Mouse (Mus musculus) gastrocnemius, postnatal 10 days (tissue): ENCODE data around the gene Zscan5b. TPM values are rescaled to one million over a fixed set of nuclear protein-coding genes. Genes with fewer than 3 reads are reported as not detected.

Experiments
- total RNA-seq, 2 experiments: library from RNA; stranded (reverse); gene quantifications; 2 replicates each; pipeline ENCODE4 v1.2.3; 2021

Zscan5b gene
- total RNA-seq, 2 experiments from 2014 or later = not detected

Other genes starting within 250 kb of the Zscan5b start
- not detected for gene Vmn1r65, start 211.3 kb upstream of the Zscan5b start, total RNA-seq
- gene Nlrp4c, start 177.1 kb upstream of the Zscan5b start, total RNA-seq = not detected
- gene Zfp787, start 66.3 kb upstream of the Zscan5b start, total RNA-seq = 10 to 100 TPM; 40.4 to 41.1 TPM
- gene Zfp444, start 50.1 kb upstream of the Zscan5b start, total RNA-seq = 1 to 10 TPM; 7.4 to 8.1 TPM
- not detected for gene Galp, start 25.2 kb upstream of the Zscan5b start, total RNA-seq
- not detected for gene Epp13, start 30.4 kb downstream of the Zscan5b start, total RNA-seq
- gene Zfp667, start 64.3 kb downstream of the Zscan5b start, total RNA-seq = 1 to 10 TPM; 3.0 to 3.6 TPM
- gene Zfp583, start 109.0 kb downstream of the Zscan5b start, total RNA-seq = 1 to 10 TPM in 1 of 2 experiments, under 1 TPM in 1; 0.47 to 1.0 TPM
- gene Gm3854, start 121.5 kb downstream of the Zscan5b start, total RNA-seq = under 1 TPM; 0.12 to 0.14 TPM
- gene Zfp78, start 141.0 kb downstream of the Zscan5b start, total RNA-seq = under 1 TPM; 0.84 to 0.92 TPM
- 1 to 10 TPM; 3.7 to 3.9 TPM for gene Zfp28, start 161.0 kb downstream of the Zscan5b start, total RNA-seq
- gene Smim17, start 176.4 kb downstream of the Zscan5b start, total RNA-seq = under 1 TPM in 1 of 2 experiments, not detected in 1; 0.77 TPM
- gene Gm20715, start 188.0 kb downstream of the Zscan5b start, total RNA-seq = not detected
- gene Olfr1344, start 216.4 kb downstream of the Zscan5b start, total RNA-seq = not detected
- gene Olfr1336, start 233.9 kb downstream of the Zscan5b start, total RNA-seq = not detected
- gene Olfr1346, start 244.8 kb downstream of the Zscan5b start, total RNA-seq = not detected